Mouse (Mus musculus) neutrophil, adult 83 days (primary cell): ENCODE data around the gene Rmnd1. TPM values are rescaled to one million over a fixed set of nuclear protein-coding genes. Genes with fewer than 3 reads are reported as not detected.

Source experiments
- total RNA-seq, 2 experiments: library from RNA; stranded (reverse); gene quantifications; one replicate each; pipeline ENCODE4 v1.2.4; 2023

Gene Rmnd1
- total RNA-seq: 10 to 100 TPM; 17.7 to 22.9 TPM

GRCm38 (mm10) chr10:4432123-4432931 is at the start of gene Rmnd1, which contains the start of gene Armt1:
Gene Rmnd1, minus strand, starts transcription at chr10:4432388.
Gene Armt1, plus strand, starts transcription at chr10:4432467.

DNA sequence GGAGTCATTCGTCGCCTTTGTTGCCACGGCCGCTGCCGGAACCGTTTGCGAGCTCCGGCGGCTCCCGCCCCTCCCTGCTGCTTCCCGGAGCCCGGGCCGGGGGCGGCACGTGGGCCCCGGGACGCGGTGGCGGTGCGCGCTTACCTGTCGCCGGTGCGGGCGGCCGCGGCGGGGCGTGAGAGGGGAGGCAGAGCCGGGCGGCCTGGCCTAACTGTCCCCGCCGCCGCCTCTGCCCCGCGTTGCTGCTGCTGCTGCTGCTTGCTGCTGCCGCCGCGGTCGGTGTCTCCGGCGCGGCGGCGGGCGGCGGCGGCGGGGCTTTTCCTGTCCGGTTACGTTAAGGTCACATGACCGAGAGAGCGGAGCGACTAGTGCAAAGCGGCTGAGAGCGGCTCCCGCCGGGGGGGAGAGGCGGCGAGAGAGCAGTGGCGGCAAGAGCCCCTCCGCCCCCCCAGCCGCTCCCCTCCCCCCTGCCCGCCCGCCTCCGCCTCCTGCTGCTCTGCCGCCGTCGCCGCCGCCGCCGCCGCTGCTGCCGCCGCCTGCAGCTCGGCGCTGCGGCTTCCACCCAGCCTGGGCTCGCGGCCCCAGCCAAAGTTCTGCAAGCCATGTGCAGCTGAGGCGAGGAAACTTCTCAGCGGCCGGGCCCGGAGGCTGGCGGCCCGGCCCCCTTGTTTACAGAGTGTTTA is 44.3 kb downstream of the Rmnd1 start, which contains the start of gene Zbtb2:
Gene Zbtb2, minus strand, starts transcription at position 408 of the 683 bp plus-strand sequence.

Other genes with a start within 250 kb of the Rmnd1 start
- under 1 TPM; 0.66 to 0.99 TPM for gene Akap12, start 166.0 kb downstream of the Rmnd1 start, total RNA-seq
- 10 to 100 TPM; 10.7 to 10.9 TPM for gene Zbtb2, start 44.3 kb downstream of the Rmnd1 start, total RNA-seq
- 10 to 100 TPM; 15.8 to 17.3 TPM for gene Armt1, start 79 bp upstream of the Rmnd1 start, total RNA-seq
- gene Ccdc170, start 50.1 kb upstream of the Rmnd1 start, total RNA-seq: under 1 TPM; 0.44 to 0.66 TPM
- 1 to 10 TPM; 6.0 to 7.0 TPM for gene Esr1, start 179.2 kb upstream of the Rmnd1 start, total RNA-seq